Mouse (Mus musculus) embryo, embryonic 10.5 days (tissue): ENCODE data around the gene Bmp7.

Experiments
- DNase-seq: peaks from one replicate; pipeline ENCODE4 v3.0.0-alpha.2; 2015; ENCODE audit warnings: low spot score

The Bmp7 gene

DNA sequence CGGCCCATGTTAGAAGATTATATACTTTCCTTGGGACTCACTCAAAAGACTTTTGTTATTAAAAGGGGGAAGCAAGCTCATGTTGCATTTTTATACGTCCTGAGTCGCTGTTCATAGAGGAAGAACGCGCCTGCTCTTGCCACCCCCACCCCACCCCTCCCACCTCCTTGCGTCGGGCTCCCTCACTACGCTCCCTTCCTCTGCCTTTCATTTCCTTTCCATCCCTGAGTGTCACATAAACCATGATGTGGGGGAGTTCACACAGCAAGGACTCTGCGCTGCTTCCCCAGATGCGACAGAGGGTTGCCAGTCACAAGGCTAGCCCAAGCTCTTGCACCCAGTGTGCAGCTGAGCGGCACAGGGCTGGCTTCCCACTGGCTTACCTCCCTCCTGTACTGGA is 88.3 kb downstream of the Bmp7 start:
- DNase-seq, result no peak

DNA sequence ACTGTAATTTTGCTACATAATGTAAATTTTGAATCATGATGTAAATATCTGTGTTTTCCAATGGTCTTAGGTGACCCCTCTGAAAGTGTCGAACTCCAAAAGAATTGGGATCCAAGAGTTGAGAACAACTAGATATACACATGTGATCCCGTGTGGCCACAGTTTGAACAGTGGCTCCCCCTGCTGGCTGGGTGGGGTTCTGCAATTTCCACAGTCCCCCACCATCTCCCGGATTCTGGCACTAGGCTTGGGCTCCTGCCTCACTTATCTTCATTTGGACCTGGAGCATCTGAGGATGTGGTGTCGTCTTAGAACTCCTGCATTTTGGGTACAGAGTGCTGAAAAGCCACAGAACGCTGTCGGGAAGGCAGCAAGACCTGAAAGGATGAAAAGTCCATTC is 91.9 kb downstream of the Bmp7 start:
- no peak for DNase-seq

DNA sequence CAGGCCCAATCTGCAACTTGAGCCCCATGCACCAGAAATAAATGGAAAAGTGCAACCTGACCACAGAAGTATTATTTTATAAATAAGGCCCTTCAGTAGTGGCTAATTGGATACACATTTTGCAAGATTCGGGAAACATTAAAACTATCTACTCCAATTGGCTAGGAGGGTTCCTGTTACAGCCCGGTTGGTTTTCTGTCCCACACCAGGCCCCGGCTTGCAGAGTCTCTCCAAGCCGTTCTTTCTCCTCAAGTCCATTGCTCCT is 93.9 kb downstream of the Bmp7 start:
- DNase-seq, result no peak

DNA sequence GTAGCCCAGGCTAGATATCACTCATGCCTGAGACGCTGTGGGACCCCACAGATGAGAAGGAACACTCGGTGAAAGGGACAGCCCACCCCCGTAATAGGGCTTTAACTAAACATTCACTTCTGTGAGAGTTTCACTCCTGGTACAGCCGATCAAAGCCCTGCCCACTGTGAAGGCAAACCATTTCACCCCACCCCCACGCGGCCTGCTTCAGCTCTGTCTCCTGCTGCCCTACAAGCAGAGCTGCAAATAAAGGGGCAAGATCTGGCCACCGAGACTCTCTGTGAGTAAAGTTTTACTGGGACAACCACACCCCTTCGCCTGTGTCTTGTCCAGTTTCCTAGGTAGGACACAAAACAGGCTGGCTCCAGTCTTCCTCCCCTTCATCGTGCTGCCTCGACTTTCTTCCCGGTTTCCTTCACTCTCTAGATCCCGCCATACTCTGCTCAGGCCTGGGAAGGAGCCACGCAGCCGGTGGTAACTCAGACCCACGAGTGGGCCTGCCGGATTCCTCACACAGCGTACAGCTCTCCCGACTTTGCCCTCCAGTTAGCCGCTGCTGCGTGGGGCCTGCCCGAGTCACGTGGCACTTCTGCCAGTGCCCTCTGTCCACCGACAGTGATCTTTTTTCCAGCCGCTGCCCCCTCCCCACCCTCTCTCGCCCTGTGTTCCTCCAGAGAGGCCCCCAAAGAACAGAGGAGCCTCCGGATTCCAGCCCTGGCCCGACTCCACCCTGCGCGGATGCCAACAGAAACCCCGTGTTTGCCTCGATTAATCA is 94.4 kb downstream of the Bmp7 start:
- DNase-seq, result no peak

DNA sequence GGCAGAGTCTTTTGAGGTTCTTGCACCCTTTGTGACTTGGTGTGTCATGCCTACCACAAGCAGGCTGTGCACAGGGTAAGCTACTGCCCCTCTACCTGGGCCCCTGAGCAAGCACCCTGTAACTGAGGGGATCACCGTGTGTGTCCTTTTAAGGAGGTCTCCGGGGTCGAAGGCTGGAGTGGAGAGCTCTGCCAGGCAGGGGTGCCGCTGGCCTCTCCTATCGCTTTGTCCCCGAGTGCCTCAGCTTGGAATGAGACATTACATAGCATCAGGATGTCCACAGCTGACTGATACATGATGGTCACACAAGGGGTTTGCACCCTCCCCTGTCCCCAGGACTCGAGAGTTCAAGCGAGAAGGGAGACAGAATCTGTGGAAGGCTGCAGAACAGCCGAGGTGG is 96.2 kb downstream of the Bmp7 start:
- DNase-seq, result no peak

DNA sequence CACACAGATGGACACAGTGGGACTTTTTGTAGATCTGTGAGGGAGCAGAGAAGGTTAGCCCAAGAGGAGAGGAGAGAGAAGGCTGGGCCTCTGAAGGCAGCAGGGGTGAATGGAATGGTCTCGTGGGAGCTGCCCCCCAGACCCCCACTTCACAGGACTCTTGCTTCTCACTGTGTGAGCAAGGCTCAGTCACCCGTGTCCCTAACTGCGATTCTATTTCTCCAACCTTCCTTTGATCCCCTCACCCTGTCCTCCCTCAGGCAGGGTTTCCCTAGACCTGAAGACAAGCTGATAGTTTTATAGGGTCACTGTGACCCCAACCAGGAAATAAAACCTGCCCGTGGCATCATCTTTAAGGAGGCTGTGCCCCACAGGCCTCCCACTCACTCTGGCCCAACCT is 97.8 kb downstream of the Bmp7 start:
- no peak for DNase-seq

DNA sequence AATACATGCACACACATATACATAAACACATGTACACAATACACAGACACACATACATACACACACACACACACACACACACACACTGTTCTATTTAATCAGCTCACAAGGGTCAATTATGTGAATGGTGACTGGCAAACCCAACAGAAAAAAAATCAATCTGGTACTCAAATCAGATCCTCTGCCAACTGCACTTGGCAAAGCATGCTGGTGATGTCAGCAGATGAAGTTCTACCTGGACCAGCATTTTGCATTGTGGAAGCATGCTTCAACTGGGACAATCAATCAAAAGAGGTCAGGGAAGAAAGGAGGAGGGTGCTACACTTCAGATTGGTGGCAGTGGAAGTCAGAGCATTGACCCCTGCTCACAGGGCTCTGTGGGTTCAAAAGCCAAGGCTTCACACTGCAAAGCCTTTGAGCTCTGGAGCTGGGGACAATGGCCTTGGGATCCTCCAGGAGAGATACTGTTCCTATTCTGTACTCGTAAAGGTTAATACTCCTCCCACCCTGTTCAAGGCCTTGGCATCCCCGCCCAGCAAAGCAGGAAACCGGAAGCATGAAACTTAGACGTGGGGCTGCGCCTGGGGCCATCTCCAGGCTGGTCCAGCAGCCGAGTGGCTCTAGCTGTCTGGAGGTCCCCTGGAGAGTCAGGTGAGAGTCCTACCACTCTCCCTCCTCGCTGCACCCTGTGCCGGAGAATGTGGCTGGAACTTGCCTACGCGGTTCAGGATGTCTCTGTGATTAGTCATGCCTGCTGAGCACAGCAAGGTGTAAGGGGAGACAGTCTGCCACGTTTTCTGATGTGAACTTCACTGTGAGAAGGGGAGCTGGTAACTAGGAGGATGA is 99.0 kb downstream of the Bmp7 start:
- DNase-seq, result no peak

DNA sequence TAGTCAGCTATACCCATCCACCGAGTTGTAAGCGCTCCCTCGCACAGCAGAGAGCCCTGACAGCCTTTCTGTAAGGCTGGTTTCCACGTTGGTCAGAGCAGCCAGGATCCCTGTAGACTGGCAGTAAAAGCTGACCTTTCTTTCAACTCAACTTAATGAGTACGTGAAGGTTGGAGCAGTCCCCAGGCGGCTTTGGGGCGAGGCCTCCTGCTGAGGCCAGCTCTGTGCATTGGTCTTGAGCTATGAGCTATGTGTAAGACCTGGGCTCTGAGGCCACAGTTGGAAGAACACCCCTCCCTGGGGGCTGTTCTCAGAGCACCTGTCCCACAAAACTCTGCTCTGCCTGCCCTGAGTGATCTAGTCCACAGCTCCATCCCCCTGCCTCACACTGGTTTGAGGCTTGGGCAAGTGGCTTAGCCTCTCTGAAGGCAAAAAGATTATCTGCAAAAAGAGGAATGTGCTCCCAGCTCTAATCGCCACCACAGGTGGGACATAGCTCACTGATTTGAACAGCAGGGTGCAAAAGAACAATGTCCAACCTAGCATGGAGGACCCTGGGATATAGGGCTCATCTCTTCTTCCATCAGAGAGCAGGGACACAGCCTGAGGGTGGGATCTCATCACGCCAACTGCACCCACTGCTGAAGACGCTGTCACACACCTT is 100.7 kb downstream of the Bmp7 start:
- no peak for DNase-seq

DNA sequence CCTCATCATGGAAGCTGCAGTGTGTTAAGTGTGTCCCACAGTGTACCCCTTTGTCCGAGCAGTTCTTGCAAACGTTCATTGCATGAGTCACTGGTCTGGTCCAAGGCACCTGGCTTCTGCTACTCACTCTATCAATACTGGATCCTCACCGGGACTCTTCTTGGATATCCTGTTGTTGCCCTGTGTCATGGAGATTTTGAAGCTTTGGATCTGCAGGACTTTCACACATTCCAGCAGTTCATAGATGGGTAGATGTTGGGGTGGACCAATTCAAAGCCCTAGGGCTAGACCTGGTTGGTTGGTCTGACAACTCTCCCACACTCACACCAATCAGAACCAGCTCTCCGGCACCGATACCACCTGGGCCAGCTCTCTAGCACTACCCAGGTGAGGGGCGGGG is 103.6 kb downstream of the Bmp7 start:
- DNase-seq, result no peak

DNA sequence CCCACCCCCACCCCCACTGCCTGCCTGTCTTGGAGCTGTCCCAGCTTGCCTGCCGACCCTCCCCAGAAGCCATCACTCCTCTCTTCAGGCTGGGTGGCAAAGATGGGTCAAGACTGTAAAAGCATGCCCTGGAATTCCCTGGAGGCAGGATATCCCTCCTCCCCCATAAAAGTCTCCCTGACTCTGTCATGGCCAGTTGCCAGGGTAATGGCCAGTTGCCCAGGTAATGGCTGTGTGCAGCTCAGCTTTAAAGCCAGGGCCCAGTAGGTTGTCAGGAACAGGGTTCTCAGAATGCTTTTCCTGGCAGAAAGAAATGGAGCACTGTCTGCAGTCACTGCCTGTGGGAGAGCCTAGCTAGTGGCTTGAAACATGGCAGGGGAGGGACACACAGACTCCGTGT is 106.9 kb downstream of the Bmp7 start:
- peak; percentile 58 for DNase-seq

DNA sequence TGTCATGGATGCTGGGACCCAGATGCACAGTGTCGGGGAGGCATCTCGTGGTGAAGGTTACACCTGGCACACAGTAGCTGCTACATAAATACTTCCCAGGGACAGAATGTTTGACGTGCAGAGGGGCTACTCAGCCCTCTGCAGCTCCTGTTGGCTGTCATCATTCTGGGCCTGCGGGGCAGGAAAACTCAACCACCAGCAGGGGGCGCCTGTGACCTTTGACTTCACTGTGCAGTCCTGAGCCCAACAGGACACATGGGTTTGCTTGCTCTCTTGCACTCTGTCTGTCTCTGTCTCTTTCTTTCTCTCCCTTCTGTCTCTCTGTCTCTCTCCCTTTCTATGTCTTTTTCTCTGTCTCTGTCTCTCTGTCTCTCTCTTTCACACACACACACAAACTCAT is 108.4 kb downstream of the Bmp7 start:
- DNase-seq, result peak; percentile 92

DNA sequence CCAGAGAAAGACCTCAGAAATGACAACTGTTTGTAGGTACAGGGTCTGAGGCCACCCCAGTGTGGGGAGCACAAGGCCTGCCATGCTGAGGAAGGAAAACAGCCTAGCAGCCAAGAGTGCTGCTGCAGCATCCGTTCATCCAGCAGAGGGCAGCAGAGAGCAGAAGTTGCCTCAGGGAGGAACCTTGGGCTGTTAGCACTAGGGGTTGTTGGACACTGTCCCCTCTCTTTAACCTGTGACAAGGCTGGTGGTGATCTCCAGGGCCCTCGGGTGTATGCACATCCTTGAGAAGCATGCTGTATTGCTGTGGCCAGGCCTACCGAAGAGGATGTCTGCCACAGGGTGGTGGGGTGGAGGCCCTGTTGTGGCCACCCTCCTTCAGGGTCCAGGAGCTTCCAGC is 109.0 kb downstream of the Bmp7 start:
- peak; percentile 93 for DNase-seq

DNA sequence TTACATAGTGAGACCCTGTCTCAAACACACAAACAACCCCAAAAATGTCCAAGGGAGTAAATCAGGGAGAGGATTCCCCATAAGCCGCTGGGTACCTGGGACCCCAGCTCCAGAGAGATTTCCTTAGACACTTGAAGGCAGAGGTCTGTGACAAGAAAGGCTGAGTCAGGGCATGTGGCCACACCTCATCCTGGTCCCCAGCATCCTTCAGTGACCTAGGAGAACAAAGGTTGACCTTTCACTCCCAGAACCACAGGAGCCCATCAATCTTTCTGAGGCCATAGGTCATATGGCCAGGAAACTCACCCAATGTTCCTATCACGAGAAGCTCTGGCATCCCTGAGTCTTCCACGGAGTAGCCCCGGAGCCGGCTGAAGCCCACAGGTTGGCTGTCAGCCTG is 111.9 kb downstream of the Bmp7 start:
- DNase-seq, result peak; percentile 32

DNA sequence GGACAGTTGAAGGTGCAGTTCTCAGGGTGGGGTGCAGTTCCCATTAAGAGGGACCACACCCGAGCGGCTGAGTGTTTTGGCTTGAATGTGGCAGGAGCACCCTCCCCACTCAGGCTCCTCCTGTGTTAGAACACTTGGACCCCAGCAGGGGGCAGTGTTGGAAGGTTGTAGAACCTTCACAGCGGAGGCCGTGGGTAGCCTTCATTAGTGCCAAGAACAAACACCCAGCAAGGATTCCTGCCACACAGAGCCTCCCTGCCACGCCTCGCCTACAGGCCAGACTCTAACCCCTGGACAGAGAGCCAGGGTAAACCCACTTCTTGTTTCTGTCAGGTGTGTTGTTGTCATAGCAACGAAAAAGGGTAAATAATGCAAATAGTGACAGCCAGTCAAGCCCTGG is 112.6 kb downstream of the Bmp7 start:
- DNase-seq, result peak; percentile 80

DNA sequence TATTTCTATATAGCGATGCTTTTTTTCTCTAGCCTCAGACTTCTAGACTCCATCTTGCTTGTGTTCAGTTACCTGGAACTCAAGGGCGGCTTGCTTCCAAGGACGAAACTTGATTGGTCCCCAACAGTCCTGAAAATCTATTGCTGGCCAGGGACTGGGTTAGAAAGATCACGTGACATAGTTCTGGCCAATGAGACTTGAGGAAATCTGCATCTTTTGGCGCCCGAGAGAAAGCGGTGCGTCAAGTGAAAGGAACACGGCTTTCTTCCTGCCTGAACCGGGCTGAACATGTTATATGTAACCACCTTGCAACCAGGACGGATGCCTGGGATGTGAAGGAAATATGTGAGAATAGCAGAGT is 114.4 kb downstream of the Bmp7 start:
- DNase-seq, result no peak

DNA sequence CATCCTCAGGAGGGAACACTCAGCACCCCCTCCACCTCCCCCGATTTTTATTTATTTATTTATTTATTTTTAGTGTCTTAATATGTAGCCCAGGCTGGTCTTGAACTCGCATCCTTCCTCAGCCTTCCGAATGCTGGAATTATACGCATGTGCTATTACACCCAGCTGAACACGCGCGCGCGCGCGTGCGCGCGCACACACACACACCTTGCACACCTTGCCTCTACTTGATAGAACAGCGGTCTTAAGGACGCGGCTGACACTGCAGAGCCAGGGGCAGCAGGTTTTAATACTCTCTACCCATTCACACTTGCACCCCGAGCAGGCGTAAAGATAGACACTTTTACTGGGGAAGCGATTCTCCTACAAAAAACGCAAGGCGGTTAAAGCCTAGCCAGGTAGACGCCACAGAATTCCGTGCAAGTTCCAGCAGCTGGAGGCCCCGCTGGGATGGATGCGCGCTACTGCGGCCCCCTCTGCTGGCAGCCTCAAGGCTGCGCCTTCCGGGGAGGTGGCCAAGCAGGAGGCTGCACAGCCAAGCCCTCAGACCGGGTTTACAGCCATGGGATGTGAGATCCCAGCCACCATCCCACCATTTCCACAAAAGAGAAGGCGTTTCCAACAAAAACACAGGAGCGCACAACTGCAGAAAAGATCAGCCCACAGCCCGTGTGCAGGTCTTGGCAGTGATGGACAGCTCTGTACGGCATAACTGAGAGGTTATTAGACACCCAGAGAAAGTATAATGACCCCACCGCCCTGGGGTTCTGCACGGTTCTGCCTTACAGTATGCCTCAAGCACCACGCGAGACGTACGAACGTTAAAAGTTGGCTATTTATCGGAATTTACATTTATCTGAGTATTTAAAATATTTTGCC is 115.0 kb downstream of the Bmp7 start:
- DNase-seq, result peak; percentile 80

DNA sequence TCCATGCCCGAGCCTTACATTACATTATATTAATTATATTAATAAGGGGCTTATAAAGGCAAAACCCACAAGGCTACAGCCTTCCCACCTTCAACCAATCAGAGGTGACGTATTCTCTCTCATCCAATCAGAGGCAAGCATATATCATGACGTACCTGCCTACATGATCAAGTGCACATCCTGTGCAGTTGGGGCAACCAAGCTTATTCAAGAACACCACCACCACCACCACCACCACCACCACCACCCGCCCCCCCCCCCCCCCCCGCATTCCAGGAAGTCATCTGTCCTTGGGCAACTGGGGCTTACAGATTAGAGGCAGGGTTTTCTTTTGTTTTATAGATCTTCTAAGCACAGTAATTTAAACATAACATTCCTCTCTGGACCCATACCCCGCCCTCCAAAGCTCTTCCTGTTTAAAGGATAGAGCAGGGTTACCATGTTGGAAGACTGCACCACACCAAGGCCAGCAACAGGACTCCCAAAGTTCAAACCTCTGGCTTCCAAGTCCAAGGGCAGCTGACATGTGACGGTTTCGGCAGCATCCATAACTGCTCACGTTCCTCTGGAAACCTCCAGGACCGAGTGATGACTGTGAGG is 121.4 kb downstream of the Bmp7 start:
- DNase-seq, result no peak
